Mouse (Mus musculus) cerebellum, adult 18-20 months (tissue): ENCODE results near the gene Tifa.
A peak's percentile ranks its signal among the peaks of the same experiment; 100 is the strongest.

Experiments
- DNase-seq, 2 experiments: peaks; one replicate each; pipeline ENCODE4 v3.0.0; 2021

Tifa gene

DNA sequence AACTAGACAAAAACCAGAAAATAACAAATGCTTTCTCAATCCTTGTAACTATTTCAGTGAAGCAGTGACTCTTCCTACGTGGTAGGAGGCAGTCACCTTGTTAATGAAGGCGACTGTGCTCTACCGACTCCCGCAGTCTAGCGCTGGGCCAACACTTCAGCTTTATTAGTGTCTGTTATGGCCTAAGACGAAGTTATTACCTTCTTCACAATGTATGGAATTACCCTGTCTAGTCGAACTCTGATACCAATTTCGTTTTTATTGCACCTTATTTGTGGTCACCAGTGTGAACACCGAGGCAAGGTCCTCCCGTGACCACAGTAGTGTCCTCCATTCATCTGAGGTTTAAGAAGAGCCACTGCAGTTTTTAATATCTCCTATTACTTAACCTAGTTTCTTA, 40.6 kb downstream of the Tifa start:
- no peak for DNase-seq

DNA sequence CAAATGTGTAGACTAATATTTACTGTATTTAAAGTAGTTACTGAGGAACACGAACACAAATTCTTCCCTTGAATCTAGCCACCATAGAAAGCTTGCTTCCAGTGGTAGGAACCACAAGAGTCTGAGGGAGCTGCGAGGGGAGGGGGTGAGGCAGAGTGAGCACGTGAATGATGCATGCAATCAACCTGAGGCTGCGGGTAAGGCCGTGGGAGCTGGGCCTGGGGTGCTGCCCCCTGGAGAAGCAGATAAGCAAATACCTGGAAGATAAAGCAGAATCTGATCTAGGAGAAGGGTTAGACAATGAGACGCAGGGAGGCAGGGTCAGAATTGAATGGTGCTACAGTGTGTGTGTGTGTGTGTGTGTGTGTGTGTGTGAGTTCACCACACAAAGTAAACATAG, 41.5 kb downstream of the Tifa start:
- no peak for DNase-seq

DNA sequence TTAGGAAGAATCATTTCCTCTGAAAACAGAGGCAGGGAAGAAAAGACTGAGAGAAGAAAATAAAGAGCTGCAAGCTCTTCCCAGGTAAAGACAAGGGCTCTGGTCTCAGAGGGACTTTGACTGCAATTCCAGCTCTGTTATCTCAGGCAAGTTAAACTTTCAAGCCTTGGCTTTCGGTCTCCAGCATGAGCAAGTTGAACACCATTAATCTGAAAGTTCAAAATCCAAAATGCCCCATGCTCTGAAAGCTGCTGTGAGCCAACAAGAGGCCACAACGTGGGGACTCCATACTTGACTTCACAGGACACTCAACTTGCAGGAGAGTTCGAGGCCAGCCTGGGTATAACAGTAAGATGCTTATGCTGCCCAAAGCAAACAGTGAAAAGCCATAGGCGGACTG, 44.4 kb downstream of the Tifa start:
- DNase-seq = no peak

DNA sequence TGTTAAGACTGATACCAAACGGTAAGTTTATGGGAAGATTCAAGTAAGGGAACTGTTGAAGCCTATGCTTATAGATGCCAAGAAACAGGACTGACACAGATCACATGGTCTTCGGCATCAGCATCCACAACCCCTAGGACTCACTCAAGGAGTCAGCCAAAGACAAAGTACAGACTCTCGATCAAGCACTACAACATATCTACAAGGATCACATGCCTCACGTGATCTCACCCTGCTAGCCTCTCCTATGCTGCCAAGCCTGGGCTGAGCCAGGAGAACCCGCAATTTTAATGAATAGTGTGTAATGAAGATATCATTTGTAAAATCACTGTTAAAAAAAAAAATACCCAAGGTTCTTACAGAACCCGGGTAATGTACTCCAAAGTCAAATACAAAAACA, 46.0 kb downstream of the Tifa start:
- no peak for DNase-seq

DNA sequence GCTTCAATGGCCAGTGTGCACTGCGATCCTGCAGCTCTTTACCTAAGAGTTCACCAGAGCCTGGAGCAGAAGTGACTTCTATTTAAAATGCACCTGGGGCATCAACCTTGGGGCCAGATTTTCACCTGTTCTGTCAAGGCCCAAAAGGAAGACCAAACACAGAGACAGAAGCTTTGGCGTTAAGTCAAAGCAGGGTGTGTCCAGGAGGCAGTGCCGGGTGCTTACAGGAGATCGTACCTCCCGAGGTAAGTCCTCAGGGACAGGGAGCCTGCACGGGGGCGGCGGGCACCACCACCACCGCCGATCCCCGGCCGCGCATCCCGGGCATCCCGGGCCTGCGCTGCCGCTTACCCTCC, 47.2 kb downstream of the Tifa start:
- DNase-seq = no peak

DNA sequence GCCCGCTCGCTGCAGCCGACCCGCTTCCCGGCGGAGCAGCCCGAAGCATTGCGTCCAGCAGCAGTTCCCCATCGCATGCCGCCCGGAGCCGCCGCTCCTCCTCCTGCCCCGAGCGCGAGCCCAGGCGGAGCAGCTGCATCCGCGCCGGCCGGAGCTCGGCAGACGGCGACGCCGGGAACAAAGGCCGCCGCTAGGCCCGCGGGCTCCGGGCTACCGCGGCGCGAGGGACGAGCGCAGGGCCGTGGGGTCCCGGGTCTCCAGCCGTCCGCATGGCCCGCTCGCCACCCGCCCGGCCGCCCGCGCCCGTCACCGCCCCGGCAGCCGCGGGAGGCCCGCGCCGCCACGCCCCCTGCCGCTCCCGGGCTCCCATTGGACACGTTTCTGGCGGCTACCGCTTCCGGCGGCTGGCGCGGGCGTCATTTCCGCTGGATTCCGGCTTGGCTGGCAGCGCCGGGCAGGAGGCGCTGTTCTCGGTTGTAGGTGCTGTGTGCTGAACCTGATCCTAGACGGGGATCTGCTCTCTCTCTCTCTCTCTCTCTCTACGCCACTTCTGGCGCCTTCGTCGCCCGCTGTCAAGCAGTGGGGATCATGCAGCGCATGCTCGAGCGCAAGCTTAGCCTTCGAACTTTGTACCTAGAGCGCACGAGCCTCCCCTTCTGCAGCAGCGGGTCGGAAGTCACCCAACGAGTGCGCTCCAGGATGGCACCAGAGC, 47.7 kb downstream of the Tifa start, which contains the start of gene Ap1ar:
TSS of gene Ap1ar (minus strand) at position 370 of the 712 bp plus-strand sequence.
- DNase-seq = peak; percentile 95 to 99

DNA sequence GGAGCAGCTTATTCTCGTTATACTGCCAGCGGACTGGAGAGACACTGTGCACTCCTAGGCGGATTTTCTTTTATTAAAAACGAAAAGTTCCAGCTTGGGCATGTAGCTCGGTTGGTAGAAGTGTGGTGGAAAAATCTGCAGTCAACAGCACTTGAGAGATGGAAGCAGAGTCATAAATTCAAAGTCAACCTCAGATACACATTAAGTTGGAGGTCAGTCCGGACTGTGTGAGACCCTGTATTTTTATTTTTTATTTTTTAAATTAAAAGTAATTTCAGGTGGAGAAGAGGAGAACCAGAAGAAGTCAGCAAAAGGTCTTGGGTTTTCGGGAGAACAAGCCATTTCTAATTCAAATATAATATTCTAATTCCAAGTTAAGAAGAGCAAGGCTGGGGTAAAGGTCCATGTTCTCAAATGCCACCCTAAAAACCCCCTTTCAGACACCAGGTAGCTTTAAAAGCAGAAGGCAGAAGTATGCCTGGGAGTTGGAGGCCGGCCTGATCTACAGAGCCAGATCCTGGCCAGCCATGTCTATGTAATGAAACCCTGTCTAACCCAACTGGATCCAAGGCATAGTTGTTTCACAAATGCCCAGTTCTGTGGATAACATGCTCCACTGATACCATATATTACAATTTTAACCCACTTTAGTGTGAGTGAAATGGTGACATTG, 48.5 kb downstream of the Tifa start:
- peak in 1 of 2 experiments; percentile 11 for DNase-seq

DNA sequence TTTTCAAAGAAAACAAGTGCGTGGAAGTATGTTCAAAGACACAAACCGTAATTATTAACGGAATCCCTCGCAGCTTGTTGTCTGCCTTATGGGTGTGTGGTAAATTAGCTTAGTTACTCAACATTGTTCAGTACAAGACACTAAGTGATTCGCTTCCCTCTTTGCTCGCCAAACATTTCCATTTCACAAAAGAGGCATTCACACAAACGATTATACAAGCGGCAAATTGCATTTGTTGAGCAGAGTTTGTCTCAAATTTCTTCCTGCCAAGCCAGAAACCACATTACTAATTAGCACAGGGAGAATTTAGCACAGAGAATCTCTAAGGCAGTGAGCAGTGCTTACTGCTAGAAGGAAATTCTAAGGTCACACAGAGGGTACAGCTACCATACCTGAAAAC, 52.3 kb downstream of the Tifa start:
- no peak for DNase-seq

DNA sequence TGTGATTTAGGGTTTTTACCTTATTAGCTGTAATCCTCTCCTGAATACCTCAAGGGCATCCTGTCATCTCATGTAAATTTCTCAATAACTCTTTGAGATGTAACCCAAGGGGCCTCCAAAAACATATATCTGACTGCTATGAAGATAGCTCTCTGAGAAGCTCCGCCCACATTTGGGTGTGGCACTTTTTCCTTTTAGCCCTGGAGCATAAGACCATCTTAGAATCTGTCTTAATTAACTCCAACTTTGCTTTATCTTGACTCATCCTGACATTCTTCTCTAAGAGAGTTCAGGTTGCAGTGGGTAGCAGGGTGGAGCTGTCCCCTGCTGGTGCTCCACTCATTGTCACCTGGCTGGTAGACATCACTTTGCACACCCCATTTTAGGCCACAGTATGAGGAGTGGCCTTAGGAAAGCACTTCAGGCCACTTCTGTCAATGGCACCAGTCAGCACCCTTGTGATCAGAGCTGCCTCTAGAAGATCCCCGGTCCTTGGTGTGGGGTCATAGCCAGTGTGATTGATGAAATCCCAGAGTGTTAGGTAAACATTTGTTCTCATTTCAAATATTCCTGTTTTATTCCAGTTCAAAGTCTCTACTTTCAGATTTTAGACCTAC, 53.8 kb downstream of the Tifa start:
- DNase-seq = no peak

DNA sequence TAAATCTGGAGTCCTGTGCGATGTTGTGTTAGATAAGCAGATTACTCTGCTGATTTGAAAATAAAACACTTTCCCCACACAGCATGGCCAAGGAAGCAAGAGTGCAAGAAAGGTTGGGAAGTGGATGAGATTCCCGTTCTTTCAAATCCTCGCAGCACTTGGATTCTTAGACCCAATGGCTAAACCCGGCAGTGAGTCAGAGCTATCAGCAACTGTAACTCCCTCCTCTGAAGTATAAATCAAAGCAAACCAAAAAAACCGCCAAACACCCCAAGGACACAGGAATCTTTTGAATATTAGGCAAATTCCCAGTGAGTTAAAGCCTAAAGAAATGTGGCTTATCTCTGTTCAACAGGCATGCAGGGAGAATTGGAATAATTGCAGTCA, 54.3 kb downstream of the Tifa start:
- DNase-seq = no peak

DNA sequence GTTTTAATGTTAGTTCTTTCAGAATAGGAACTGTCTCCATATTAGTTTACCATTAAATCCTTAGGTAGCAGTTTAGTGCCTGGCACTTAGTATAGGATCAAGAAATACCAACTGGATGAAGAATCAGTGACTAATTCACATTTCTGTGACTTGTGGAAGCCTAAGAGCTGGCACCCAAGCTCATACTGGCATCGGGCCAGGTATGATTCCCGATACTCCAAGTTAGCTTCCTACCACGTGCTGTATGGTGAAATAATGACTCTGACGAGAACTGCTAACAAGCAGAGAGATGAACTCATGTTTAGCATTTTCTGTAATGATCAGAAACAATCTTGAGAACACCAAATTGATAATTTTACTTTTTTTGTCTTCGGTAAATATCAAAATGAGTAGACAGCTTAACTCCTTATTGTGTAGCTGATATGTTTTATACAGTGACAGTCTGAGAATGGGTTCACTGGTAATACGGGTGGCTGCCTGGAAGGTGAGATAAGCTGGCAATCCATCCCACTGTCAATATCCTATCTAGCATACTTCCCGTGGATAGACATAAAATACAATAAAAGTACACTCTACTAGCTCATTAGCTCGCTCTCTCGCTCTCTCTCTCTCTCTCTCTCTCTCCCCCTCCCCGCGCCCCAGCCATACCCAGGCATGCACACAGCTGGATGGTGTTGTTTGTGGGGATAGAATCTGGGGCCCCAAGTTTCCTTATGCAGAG, 58.6 kb downstream of the Tifa start:
- no peak for DNase-seq

DNA sequence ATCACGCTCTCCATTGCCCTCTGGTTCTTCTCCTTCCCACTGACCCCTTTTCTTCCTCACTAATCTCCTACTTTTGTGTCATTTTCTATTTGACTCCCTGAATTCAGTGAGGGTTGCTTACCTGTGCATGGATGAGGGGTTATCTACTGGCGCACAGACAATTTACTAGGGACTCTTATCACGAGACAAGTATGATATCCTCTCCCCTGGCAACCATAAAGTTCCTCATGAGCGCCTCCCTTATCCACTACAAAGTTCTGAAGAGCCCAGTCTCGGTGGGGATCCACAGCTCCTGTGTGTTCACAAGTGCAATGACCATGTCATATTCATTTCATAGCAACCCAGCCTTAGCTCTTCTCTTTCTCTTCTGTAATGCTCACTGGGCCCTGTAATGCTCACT, 60.3 kb downstream of the Tifa start:
- no peak for DNase-seq

DNA sequence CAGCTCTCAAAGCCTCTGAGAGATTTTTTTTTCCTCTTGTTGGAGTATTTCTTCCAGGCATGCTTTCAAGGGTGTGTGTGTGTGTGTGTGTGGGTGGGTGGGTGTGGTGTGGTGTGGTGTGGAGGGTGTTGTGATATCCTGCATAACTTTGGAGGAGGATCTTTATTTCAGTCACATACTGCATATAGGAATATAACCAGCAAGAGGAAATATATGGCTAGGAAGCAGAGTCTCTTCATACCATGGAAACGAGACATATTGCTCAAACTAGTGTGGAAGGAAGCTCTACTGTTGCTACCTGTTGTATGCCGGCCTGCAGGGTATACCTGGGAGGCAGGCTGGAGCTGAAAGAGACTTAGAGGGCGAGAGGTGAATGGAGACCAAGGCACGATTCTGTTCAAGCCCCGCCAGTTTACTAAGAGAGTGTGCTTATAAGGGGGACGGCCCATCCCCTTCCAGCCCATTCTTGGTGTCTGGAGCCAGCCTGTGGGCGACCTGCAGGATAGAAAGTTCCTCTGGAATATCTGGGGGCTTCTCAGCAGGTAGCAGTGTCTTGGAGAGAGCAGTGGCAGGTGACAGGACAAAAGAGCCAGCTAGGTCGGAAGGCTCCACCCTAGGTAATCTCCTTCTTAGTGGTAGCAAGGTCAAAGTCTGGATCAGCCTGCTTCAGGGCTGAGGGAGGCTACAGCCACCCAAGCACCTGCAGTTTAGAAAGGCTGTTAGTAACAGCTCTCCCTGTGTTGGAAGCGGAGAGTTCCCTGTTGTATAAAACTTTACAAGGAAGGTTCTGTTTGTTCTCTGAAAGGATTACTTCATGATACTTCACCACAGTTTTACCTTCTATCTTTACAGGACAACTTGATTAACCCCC, 61.4 kb downstream of the Tifa start:
- DNase-seq = no peak

DNA sequence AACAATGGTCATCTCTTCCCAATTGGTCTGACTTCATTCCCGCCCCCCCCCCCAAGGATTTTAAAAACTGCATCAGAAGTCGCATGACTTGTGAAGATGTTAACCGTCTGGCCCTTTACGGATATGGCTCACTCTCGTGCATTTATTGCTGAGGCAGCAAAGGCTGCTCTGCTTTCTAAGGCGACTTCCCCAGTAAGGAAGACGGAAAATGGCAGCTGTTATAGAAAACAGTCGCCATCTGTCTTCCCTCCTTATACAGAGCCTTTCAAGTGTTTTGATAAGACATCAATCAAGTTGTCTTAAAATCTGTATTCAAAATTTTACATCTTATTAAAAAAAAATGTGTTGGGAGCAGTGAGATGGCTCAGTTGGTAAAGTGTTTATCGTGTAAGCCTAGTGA, 63.1 kb downstream of the Tifa start:
- DNase-seq = no peak

DNA sequence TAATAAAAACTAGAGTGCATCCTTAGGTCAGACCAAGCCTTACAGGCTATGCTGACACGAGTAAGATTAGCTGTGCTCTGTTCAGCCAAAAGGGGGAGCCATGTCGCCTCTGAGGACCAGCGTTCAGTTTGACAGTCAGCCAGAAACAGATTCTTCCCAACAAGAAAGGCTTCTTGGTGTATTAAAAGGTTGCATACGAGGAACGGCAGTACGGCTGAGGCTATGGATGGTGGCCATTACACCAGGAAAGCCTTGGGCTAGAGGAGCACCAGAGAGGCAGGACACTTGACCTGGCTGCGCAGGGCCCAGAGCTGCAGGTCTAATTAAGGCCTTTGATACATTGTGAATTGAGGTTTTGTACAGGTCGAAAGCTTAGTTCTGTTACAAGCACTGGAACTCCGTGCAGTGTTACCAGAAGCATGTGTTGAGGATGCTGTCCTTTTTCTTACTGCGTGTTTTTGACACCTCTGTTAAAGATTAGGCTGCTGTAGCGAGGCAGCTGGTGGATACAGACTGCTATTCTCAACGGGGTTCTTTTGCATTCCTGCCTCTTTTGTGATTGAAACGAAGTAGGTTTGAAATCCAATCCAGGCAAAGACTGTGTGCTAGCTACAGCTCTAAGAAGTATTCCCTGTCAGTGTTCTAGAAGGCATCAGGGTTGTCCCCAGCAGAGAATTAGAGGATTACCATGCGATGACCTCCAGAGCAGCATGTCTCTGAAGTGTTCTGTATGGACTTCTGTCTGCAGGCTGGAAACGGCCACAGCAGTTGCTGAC, 64.0 kb downstream of the Tifa start:
- DNase-seq = peak; percentile 70 to 77

DNA sequence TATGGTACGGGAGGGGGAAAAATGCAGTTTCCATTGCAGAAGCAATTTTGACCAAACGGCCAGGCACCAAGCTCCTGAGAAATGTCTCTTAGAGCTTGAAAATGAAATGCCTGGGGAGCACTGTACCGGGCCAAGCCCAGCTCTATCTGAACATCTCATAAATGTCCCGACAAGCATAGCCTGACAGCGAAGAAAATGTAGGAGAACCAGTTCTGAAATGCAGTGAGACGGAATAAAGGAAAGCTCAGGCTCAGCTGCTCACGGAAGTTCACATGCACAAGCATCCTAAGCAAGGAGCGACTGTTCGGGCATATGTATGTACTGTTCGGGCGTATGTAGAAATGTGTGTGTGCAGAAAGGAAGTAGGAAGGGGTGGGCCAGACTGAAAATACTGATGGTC, 71.7 kb downstream of the Tifa start:
- no peak for DNase-seq

DNA sequence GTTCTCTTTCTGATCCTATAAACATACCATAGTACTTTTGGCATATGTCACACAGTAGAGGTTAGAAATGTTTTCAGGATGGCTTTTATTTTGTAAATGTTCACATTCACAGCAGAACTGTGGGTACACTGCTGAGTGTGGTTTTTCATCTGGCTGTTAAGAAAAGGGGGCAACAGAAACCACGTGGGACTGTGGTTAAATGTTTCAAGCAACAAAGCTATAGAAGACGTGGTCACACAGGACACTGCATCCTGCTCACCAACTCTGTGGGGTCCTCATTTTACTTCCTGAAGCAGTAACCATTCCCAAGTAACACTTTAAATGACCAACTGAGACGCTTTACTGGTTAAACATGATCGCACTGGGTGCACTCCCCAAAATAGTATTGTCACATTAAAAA, 72.9 kb downstream of the Tifa start:
- DNase-seq = no peak

DNA sequence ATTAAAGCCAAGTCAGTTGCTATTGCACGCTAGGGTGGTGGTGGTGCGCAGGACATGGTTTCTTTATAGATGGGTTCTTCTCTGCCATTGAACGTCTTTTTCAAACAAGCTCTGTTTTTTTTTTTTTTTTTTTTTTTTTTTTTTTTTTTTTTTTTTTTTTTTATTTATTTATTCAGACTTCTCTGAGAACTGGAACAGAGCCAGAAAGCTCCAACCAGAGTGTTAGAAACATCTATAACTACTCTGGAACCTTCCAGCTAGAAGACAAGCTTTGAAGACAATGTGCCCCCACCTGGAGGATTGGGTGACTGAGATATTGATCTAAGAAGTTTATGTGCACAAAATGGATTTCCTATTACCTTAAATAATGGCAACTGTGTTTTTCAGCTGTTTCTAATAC, 74.0 kb downstream of the Tifa start:
- no peak for DNase-seq

DNA sequence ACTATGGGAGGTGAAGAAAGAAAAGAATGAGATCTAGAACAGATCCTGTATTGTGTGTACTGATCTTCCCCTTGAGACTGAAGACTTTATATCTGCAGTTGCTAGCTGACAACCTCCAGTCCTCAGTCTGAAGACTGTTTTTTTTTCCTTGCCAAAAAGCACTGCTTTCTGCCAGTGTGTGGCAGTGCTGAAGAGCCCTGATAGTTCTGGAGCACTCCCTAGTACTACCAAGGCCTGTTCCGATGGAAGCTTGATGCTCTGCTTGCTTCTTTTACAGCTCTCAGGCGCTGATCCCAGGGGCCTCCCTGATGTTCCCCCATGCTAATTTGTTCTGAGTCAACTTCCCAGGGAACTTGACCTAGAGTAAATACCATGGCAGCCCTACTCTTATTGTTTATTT, 74.6 kb downstream of the Tifa start:
- DNase-seq = no peak

DNA sequence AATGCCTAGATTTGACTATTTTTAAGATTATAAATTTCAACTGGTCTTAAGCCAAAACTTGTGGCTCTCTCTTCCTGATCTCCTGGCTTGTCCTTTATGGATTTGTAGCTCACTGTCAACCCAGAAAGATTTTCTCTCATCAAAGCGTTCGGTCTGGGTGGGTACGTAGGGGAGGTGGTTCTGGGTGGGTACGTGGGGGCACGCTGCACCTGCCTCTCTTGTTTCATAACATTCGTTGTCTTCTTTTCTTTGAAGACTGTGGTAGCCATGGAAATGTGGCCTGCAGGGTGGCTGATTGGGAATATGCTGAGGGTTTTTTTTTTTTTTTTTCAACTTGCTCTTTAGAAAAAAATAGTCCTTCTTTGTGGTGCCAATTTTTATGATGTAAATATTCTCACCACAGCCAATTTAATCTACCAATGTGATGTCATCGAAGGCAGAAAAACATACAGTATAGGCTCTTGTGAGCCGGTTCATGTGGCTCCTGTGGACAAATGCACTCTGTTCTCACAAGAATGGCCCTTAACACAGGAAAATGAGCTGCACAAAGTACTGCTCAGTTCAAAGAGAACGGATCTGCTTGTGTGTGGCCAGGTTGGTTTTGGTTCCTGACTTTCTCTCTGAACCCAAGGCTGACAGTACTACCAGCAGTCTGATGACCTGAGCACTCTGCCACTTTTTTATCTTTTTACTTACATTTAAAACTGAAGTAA, 78.6 kb downstream of the Tifa start:
- no peak for DNase-seq

DNA sequence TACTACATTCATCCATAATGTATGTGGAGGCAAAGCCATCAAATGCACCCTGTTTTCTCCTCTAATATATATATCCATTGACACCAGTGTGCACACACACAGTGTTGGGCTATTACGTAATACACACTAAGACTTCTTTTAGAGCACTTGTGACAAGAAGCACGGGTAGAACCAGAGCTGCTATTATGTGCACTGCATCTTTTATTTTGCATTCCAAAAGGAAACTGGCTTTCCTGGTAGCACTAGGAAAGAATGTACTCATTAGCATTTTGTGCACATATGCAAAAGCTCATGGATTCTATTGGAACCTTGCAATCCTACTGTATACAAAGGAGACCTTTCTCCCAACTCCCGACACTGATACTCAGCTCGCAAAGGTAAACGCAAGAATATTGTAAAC, 79.3 kb downstream of the Tifa start:
- no peak for DNase-seq
